Mouse (Mus musculus) embryonic fibroblast, embryonic 13.5 days (primary cell): ENCODE data around the gene Lrrc56.

Experiments
- CTCF ChIP-seq: IDR thresholded peaks from 2 replicates; pipeline ENCODE4 v1.5.1; 2011; ENCODE audit warnings: mild to moderate bottlenecking, control low read depth, low read length, moderate library complexity, borderline replicate concordance; ENCODE audit not compliant: insufficient read depth
- POLR2A ChIP-seq: IDR thresholded peaks from 2 replicates; pipeline ENCODE4 v1.6.1; 2011; ENCODE audit warnings: low read depth, mild to moderate bottlenecking, control low read depth, low read length, moderate library complexity

DNA sequence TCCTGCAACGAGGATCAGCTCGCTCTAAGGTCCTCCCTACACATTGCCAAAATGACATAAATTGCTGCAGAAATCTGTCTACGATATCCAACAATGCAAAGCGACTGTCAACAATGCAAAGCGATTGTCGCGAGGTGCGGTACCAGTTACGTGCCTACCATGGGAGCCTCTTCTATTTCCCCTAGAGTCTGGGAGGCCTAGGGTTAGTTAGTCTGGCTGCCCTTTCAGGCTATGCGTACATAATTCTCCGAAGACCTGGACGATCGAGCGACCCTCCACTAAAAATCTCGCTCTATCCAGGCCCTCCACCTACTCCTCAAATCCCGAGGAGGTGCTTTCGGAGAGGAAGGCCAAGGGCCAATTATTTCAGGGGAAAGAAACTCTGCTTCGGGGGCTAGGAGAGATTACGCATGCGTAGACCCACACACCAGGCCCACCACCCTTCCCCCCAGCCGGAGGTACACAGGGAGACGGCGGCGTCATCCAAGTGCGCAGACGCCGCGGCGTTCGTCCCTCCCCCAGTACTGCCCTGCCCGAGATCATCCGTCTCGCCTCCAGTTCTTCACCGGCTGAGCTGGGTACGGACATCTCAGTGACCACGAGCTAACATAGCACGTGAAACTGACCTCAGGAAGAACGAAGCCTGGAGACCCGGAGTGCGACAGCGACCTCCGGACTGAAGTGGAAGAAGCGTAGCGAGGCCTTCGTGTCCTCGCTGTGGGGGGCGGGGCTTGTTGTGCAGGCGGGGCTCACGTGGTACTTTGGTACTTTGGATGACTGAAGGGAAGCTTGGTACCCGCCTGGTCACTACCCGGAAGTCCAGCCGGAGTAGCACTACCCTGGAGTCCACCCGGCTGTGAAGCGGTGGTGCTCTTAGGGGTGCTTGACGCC is 21.6 kb upstream of the Lrrc56 start, which contains the start of gene Rnh1:
- TF ChIP-seq CTCF, result no peak
- TF ChIP-seq POLR2A, result peak; percentile 85
